ENCODE assay signal across 22 mouse cellular contexts in the genomic region with DNA sequence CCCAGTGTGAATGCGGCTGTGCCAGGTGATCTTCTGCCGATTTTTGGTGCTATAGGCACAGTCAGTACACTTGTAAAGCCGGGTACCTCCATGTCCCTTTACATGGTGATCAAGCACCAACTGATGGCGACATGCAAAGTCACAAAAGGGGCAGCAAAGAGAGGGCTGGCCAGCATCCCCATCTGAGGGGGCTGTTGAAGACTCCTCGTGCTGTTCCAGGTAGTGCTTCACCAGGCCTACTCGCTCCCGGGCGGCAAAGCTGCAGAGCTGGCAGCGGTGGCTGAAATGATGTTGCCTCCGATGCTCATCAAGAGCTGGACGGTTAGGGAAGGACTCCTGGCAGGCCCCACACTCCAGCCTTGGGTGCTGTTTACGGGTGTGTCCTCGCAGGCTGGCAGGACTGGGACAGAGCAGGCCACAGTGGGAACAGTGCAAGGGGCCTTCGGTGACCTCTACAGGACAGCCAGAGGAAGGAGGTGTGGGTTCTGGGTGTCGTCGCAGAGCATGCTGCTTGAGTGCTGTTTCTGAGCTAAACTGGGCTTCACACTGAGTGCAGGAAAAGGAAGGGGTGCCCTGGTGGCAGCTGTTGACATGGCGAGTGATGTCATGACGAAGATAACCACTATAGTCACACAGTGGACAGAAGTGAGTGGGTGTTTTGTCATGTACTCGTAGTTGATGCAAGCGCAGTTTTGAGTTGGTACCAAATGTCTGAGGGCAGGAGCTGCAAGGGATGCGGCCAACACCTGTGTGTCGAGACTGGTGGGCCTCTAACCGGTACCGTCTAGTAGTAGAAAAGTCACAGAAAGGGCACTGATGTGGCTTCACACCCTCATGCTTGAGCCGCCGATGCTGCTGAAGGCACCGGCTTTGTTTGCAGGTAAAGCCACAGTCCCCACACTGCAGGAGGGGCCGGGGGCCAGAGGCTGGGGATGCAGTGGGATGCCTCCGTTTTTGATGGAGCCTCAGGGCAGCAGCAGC. TPM values are rescaled to one million over a fixed set of nuclear protein-coding genes. Genes with fewer than 3 reads are reported as not detected.
DNase-seq lines count a peak whose midpoint lies in the region; ATAC-seq and TF ChIP-seq lines count a peak whose summit lies in the region.
"Had no signal": no experiment of that assay in that cellular context is flagged by ENCODE, and none has a peak within 500 bp of the region (broad histone marks: within the 10 kb centered on the region; RNA-seq: fewer than 3 reads in every experiment).

No protein-coding gene starts in this region.

- H3K4me1 ChIP-seq in heart, embryonic 11.5 days (ENCODE audit: control insufficient read depth, insufficient read depth, low read length) = no peaks in the 10 kb centered on the region
- H3K4me1 ChIP-seq in heart, embryonic 12.5 days (replicated peaks) = no peaks in the 10 kb centered on the region
- no peaks in the 10 kb centered on the region for H3K4me1 ChIP-seq in liver, postnatal 0 days (ENCODE audit: insufficient read depth)
- no peaks in the 10 kb centered on the region for H3K4me1 ChIP-seq in liver, embryonic 11.5 days (replicated peaks; ENCODE audit: control insufficient read depth, insufficient read depth, low read length)
- H3K4me1 ChIP-seq: embryonic facial prominence, embryonic 10.5 days; forebrain, embryonic 12.5 days; heart, embryonic 13.5 days; lung, embryonic 15.5 days; midbrain, embryonic 15.5 days; stomach, embryonic 15.5 days had no signal

- H3K27ac ChIP-seq in heart, embryonic 11.5 days (ENCODE audit: low read depth, low read length) = no peak overlapping the region
- H3K27ac ChIP-seq in heart, embryonic 12.5 days (ENCODE audit: poor library complexity, severe bottlenecking) = no peak overlapping the region
- no peak overlapping the region for H3K27ac ChIP-seq in liver, postnatal 0 days (ENCODE audit: low read depth)
- H3K27ac ChIP-seq in liver, embryonic 11.5 days (ENCODE audit: low read depth, low read length) = no peak overlapping the region
- H3K27ac ChIP-seq: embryonic facial prominence, embryonic 10.5 days; forebrain, embryonic 12.5 days; heart, embryonic 13.5 days; lung, embryonic 15.5 days; macrophage; midbrain, embryonic 15.5 days; stomach, embryonic 15.5 days had no signal

- peaks cover 39% of the 10 kb centered on the region for H3K36me3 ChIP-seq in heart, embryonic 11.5 days (ENCODE audit: control insufficient read depth, insufficient read depth, low read length)
- peaks cover 89% of the 10 kb centered on the region for H3K36me3 ChIP-seq in heart, embryonic 12.5 days
- peaks cover 70% of the 10 kb centered on the region for H3K36me3 ChIP-seq in liver, postnatal 0 days (replicated peaks; ENCODE audit: insufficient read depth, low read length)
- H3K36me3 ChIP-seq in liver, embryonic 11.5 days (ENCODE audit: control insufficient read depth, insufficient read depth, low read length) = peaks cover 50% of the 10 kb centered on the region

- 86% methylated on average over 29 of the region's 29 CpGs for WGBS in heart, embryonic 11.5 days (ENCODE audit: insufficient replicate concordance)
- 83% methylated on average over 29 of the region's 29 CpGs for WGBS in heart, embryonic 12.5 days
- WGBS in liver, postnatal 0 days (ENCODE audit: insufficient replicate concordance) = 85% methylated on average over 29 of the region's 29 CpGs
- 92% methylated on average over 29 of the region's 29 CpGs for WGBS in liver, embryonic 11.5 days

- peak; percentile 59 for ATAC-seq in heart, embryonic 11.5 days (replicated peaks; ENCODE audit: insufficient number of reproducible peaks, low FRiP score, low TSS enrichment)
- no peak for ATAC-seq in heart, embryonic 12.5 days (ENCODE audit: insufficient number of reproducible peaks, low FRiP score)
- ATAC-seq in liver, postnatal 0 days = no peak
- ATAC-seq in liver, embryonic 11.5 days (replicated peaks; ENCODE audit: low FRiP score) = no peak
- peak; percentile 39 for ATAC-seq in megakaryocyte-erythroid progenitor cell, adult 5-6 weeks (replicated peaks; ENCODE audit: low FRiP score, low TSS enrichment, poor library complexity, severe bottlenecking)
- ATAC-seq: midbrain, embryonic 15.5 days had no signal

- no peak for TF ChIP-seq EP300 in liver, postnatal 0 days (IDR thresholded peaks at IDR 0.05; ENCODE audit: low read depth)

- TF ChIP-seq CTCF in liver, postnatal 0 days (IDR thresholded peaks at IDR 0.05; ENCODE audit: low read depth) = peak; percentile 9; the same call in 1 of the 2 replicates

- no peak for DNase-seq in liver, postnatal 0 days
- no peak for DNase-seq in liver, embryonic 11.5 days (ENCODE audit: low spot score)
- peak; percentile 12 for DNase-seq in brain, adult 2 months (ENCODE audit: low read depth, low spot score)
- DNase-seq in right cerebral cortex, adult 18-20 months = no peak
- DNase-seq: adrenal gland, postnatal 14 days; cerebellum, adult 18-20 months; gastrocnemius, postnatal 25 days; kidney, adult 11 months; kidney, postnatal 10 days; right cerebral cortex, postnatal 25 days had no signal

- no peak overlapping the region for H3K9ac ChIP-seq in heart, embryonic 11.5 days (ENCODE audit: low read depth, low read length)
- H3K9ac ChIP-seq in heart, embryonic 12.5 days = no peak overlapping the region
- no peak overlapping the region for H3K9ac ChIP-seq in liver, postnatal 0 days (replicated peaks)
- no peak overlapping the region for H3K9ac ChIP-seq in liver, embryonic 11.5 days (ENCODE audit: low read depth, low read length)
- H3K9ac ChIP-seq: forebrain, embryonic 12.5 days; heart, embryonic 13.5 days; lung, embryonic 15.5 days; midbrain, embryonic 15.5 days; stomach, embryonic 15.5 days had no signal

- H3K27me3 ChIP-seq in heart, embryonic 11.5 days (ENCODE audit: control insufficient read depth, insufficient read depth, low read length) = no peaks in the 10 kb centered on the region
- H3K27me3 ChIP-seq in heart, embryonic 12.5 days (replicated peaks) = no peaks in the 10 kb centered on the region
- no peaks in the 10 kb centered on the region for H3K27me3 ChIP-seq in liver, postnatal 0 days (ENCODE audit: insufficient read depth, low read length)
- H3K27me3 ChIP-seq in liver, embryonic 11.5 days (replicated peaks; ENCODE audit: control insufficient read depth, insufficient read depth, low read length) = no peaks in the 10 kb centered on the region
- H3K27me3 ChIP-seq: forebrain, embryonic 12.5 days; heart, embryonic 13.5 days; lung, embryonic 15.5 days; midbrain, embryonic 15.5 days; stomach, embryonic 15.5 days had no signal

- no peak overlapping the region for H3K4me2 ChIP-seq in heart, embryonic 11.5 days
- H3K4me2 ChIP-seq in heart, embryonic 12.5 days = no peak overlapping the region
- no peak overlapping the region for H3K4me2 ChIP-seq in liver, postnatal 0 days (ENCODE audit: low read depth, low read length)
- H3K4me2 ChIP-seq in liver, embryonic 11.5 days = no peak overlapping the region
- H3K4me2 ChIP-seq: forebrain, embryonic 12.5 days; heart, embryonic 13.5 days; lung, embryonic 15.5 days; midbrain, embryonic 15.5 days; stomach, embryonic 15.5 days had no signal

- H3K9me3 ChIP-seq in heart, embryonic 11.5 days (replicated peaks; ENCODE audit: control insufficient read depth, low read length) = no peaks in the 10 kb centered on the region
- no peaks in the 10 kb centered on the region for H3K9me3 ChIP-seq in heart, embryonic 12.5 days (replicated peaks)
- H3K9me3 ChIP-seq in liver, postnatal 0 days (ENCODE audit: low read length) = no peaks in the 10 kb centered on the region
- no peaks in the 10 kb centered on the region for H3K9me3 ChIP-seq in liver, embryonic 11.5 days (ENCODE audit: control insufficient read depth, low read length)
- H3K9me3 ChIP-seq: embryonic facial prominence, embryonic 10.5 days; forebrain, embryonic 12.5 days; heart, embryonic 13.5 days; lung, embryonic 15.5 days; midbrain, embryonic 15.5 days; stomach, embryonic 15.5 days had no signal

- no peak overlapping the region for H3K4me3 ChIP-seq in heart, embryonic 11.5 days (ENCODE audit: low read depth, low read length)
- H3K4me3 ChIP-seq in heart, embryonic 12.5 days = no peak overlapping the region
- H3K4me3 ChIP-seq in liver, postnatal 0 days (ENCODE audit: low read depth, low read length) = no peak overlapping the region
- no peak overlapping the region for H3K4me3 ChIP-seq in liver, embryonic 11.5 days (ENCODE audit: low read depth, low read length)
- H3K4me3 ChIP-seq: embryonic facial prominence, embryonic 10.5 days; forebrain, embryonic 12.5 days; heart, embryonic 13.5 days; lung, embryonic 15.5 days; midbrain, embryonic 15.5 days; stomach, embryonic 15.5 days had no signal

RNA-seq across cellular contexts. Expression of gene Zfp142, which starts 18.0 kb away (rescaled TPM):
- polyA plus RNA-seq in heart, embryonic 11.5 days (2014; fragmentation: Nextera tagmentation; extraction: Ambion mirVana) = 5.7 and 6.6 TPM in 2 replicates
- polyA plus RNA-seq in heart, embryonic 12.5 days (2016; fragmentation: Nextera tagmentation; extraction: Ambion mirVana) = 5.9 and 7.9 TPM in 2 replicates
- 0.77 and 1.1 TPM in 2 replicates for polyA plus RNA-seq in liver, postnatal 0 days (2015; fragmentation: Nextera tagmentation; extraction: Ambion mirVana)
- 6.5 and 8.1 TPM in 2 replicates for polyA plus RNA-seq in liver, embryonic 11.5 days (2014; fragmentation: Nextera tagmentation; extraction: Ambion mirVana)
- total RNA-seq in megakaryocyte-erythroid progenitor cell, adult 5-6 weeks (2014; fragmentation: Nextera tagmentation) = 26.5 and 29.8 TPM in 2 replicates
- 12.3 and 13.8 TPM in 2 replicates for total RNA-seq in megakaryocyte-erythroid progenitor cell, adult 5-6 weeks (2017)

RNA-seq across cellular contexts. Expression of gene Bcs1l, which starts 18.1 kb away (rescaled TPM):
- polyA plus RNA-seq in heart, embryonic 11.5 days (2014; fragmentation: Nextera tagmentation; extraction: Ambion mirVana) = 22.0 and 26.7 TPM in 2 replicates
- 19.0 and 20.1 TPM in 2 replicates for polyA plus RNA-seq in heart, embryonic 12.5 days (2016; fragmentation: Nextera tagmentation; extraction: Ambion mirVana)
- 5.2 and 5.8 TPM in 2 replicates for polyA plus RNA-seq in liver, postnatal 0 days (2015; fragmentation: Nextera tagmentation; extraction: Ambion mirVana)
- 25.7 and 26.4 TPM in 2 replicates for polyA plus RNA-seq in liver, embryonic 11.5 days (2014; fragmentation: Nextera tagmentation; extraction: Ambion mirVana)
- total RNA-seq in megakaryocyte-erythroid progenitor cell, adult 5-6 weeks (2014; fragmentation: Nextera tagmentation) = 27.8 and 29.7 TPM in 2 replicates
- 14.4 and 21.1 TPM in 2 replicates for total RNA-seq in megakaryocyte-erythroid progenitor cell, adult 5-6 weeks (2017)

RNA-seq across cellular contexts. Expression of gene Usp37, which starts 25.9 kb away (rescaled TPM):
- polyA plus RNA-seq in heart, embryonic 11.5 days (2014; fragmentation: Nextera tagmentation; extraction: Ambion mirVana) = 24.1 and 27.5 TPM in 2 replicates
- polyA plus RNA-seq in heart, embryonic 12.5 days (2016; fragmentation: Nextera tagmentation; extraction: Ambion mirVana) = 24.7 and 26.8 TPM in 2 replicates
- polyA plus RNA-seq in liver, postnatal 0 days (2015; fragmentation: Nextera tagmentation; extraction: Ambion mirVana) = 4.9 and 5.4 TPM in 2 replicates
- 28.8 and 32.3 TPM in 2 replicates for polyA plus RNA-seq in liver, embryonic 11.5 days (2014; fragmentation: Nextera tagmentation; extraction: Ambion mirVana)
- total RNA-seq in megakaryocyte-erythroid progenitor cell, adult 5-6 weeks (2014; fragmentation: Nextera tagmentation) = 31.1 and 40.1 TPM in 2 replicates
- total RNA-seq in megakaryocyte-erythroid progenitor cell, adult 5-6 weeks (2017) = 39.9 and 70.7 TPM in 2 replicates

RNA-seq across cellular contexts. Expression of gene Plcd4, which starts 27.3 kb away (rescaled TPM):
- polyA plus RNA-seq in heart, embryonic 11.5 days (2014; fragmentation: Nextera tagmentation; extraction: Ambion mirVana) = 0.17 and 0.46 TPM in 2 replicates
- 0.18 and 0.36 TPM in 2 replicates for polyA plus RNA-seq in heart, embryonic 12.5 days (2016; fragmentation: Nextera tagmentation; extraction: Ambion mirVana)
- polyA plus RNA-seq in liver, postnatal 0 days (2015; fragmentation: Nextera tagmentation; extraction: Ambion mirVana) = 0.20 and 0.28 TPM in 2 replicates
- 0.10 TPM in 1 of 2 replicates, not detected in the other for polyA plus RNA-seq in liver, embryonic 11.5 days (2014; fragmentation: Nextera tagmentation; extraction: Ambion mirVana)
- total RNA-seq in megakaryocyte-erythroid progenitor cell, adult 5-6 weeks (2014; fragmentation: Nextera tagmentation) = not detected in 2 replicates
- total RNA-seq in megakaryocyte-erythroid progenitor cell, adult 5-6 weeks (2017) = 0.33 TPM in 1 of 2 replicates, not detected in the other
- total RNA-seq: hematopoietic stem cell, adult 5-6 weeks had no signal
- polyA plus RNA-seq: macrophage; spleen, adult 2 months had no signal

RNA-seq across cellular contexts. Expression of gene Rnf25, which starts 31.2 kb away (rescaled TPM):
- 6.0 and 6.1 TPM in 2 replicates for polyA plus RNA-seq in heart, embryonic 11.5 days (2014; fragmentation: Nextera tagmentation; extraction: Ambion mirVana)
- 22.9 and 23.9 TPM in 2 replicates for polyA plus RNA-seq in heart, embryonic 12.5 days (2016; fragmentation: Nextera tagmentation; extraction: Ambion mirVana)
- polyA plus RNA-seq in liver, postnatal 0 days (2015; fragmentation: Nextera tagmentation; extraction: Ambion mirVana) = 10.8 and 11.1 TPM in 2 replicates
- 6.0 and 8.1 TPM in 2 replicates for polyA plus RNA-seq in liver, embryonic 11.5 days (2014; fragmentation: Nextera tagmentation; extraction: Ambion mirVana)
- 38.6 and 49.9 TPM in 2 replicates for total RNA-seq in megakaryocyte-erythroid progenitor cell, adult 5-6 weeks (2014; fragmentation: Nextera tagmentation)
- total RNA-seq in megakaryocyte-erythroid progenitor cell, adult 5-6 weeks (2017) = 22.7 and 26.5 TPM in 2 replicates

Comparison
In these comparisons a context has a peak if more than half of its experiments do, and no peak if none do; other contexts are left out.
1. ATAC-seq: peak in heart, embryonic 11.5 days (single experiment) and megakaryocyte-erythroid progenitor cell, adult 5-6 weeks (single experiment); none in heart, embryonic 12.5 days (single experiment), liver, postnatal 0 days (single experiment) and liver, embryonic 11.5 days (single experiment).